Mouse (Mus musculus) cerebellum, postnatal 14 days (tissue): ENCODE results near the gene Olfr63.
"Not testable (repeated sequence)": the region's sequence is repeated elsewhere in the genome, so short reads cannot be mapped to it uniquely, and the experiment has no call there.

Experiments used
- DNase-seq, 2 experiments: peaks; one replicate each; pipeline ENCODE4 v3.0.0; 2021; ENCODE audit warnings: mixed read lengths in 2 of 2

Olfr63 gene

DNA sequence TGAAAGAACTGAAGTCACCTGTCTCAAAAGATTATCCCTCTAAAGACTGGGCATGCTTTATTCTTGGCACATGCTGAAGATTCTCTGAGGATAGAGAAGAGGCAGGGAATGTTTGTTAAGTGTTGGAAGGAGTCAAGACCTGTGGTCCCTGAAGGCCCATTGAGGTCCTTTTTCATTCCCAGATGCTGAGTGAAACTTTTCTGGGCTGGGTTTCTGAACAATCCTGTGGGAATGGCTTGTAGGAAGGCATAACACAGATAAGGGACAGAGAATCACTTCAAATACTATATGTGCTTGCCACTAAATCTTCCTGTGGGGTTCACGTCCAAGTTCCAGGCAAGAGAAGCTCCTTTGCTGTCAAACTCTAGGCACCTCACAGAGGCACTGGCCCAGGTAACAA, at the start of gene Olfr63:
TSS of gene Olfr63 (plus strand) at position 301 of the 400 bp plus-strand sequence.
- no peak for DNase-seq

DNA sequence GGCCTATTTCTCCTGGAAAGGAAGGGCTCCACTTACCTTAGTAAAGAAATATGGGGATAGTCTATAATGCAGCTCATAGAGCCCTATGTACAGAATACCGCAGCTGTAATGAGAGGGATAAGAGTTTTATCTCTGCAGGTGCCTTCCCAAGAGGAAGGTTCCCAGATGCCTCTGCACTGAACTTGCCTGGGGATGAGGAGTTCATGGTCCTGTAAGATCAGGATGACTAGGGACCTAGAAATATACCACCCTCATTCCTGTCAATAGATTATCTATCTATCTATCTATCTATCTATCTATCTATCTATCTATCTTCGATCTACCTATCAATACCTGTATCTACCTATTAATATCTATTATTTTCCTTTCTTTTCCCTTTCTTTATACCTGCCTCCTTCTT, 42.9 kb upstream of the Olfr63 start, which contains the start of gene Olfr1564:
TSS of gene Olfr1564 (minus strand) at position 101 of the 400 bp plus-strand sequence.
- DNase-seq = no peak

DNA sequence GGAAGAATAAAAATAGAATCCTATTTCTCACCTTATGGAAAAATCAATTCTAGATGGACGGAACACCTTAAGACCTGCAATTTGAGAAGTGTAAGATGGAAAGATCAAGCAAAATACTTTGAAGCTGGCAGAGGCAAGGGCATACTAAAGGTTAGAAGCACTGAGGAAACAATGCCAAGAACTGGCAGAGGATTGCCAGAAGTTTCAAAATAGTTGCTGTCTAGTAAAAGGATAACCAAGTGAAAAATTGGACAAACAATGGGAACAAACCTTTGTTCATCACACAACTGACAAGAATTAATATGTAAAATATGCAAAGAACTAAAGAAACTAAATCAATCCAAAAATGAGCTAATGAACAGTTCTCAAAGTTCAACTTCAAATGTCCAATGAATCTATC, 27.8 kb upstream of the Olfr63 start:
- not testable (repeated sequence) for DNase-seq

DNA sequence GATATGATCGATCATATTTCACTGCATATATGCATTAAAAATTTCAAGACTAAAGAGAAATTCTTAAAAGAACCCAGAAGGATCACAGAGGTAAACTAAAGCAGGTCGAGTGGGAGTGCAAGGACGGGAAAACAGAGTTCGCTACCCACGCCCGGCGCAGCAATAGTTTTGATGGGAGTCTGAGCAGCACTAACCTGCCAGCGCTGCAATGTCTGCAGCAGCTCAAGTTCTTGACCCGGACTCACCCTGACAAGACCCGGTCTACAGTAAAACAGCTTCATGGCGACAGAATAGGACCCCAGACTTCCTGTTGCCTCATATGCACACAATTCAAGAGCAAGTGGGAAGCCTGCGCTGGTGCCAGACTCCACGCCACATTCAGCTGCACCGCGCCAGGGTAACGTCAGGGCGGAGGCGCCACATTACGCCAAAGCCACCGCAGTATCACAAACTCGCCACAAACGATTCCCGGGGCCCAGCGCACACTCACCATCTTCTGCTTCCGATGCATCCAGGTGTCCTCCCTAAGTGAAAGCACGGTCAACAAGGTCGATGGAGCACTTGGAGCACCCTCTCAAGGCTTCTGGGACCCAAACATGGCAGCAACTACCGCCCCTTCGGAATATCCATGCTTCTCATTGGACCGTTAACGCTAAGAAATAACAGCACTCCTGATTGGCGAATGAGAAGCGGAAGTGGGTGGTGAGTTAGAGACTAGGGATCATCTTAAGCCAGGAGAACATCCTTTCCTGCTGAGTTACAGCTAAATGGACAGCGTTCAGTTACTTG, 9.8 kb upstream of the Olfr63 start, which contains the start of gene Zfp955a:
TSS of gene Zfp955a (minus strand) at position 616 of the 789 bp plus-strand sequence.
- not testable (repeated sequence) for DNase-seq

DNA sequence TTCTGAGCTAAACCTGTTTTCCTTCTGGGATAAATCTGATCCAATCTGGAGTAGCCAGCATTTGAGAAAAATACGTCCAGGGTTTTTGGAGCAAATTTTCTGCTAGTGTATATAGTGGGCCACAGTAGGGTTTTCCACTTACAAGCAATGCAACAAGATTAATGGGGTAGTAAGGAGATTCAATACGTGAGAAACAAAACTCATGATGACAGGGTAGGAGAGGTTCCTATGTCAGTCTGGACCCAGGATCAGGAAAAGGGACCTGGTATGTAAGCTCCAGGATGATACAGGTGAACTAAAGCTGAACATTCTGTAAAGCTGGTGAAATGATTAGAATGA, 9.2 kb upstream of the Olfr63 start:
- not testable (repeated sequence) for DNase-seq

DNA sequence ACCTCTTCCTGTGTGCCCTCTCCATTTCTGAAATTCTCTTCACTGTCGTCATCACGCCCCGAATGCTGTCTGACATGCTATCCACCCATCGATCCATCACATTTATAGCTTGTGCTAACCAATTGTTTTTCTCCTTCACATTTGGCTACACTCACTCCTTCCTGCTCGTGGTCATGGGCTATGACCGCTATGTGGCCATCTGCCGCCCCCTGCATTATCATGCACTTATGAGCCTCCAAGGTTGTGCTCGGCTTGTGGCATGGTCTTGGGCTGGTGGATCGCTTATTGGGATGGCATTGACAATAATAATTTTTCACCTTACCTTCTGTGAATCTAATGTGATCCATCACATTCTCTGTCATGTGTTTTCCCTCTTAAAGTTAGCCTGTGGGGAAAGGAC, 4.4 kb downstream of the Olfr63 start:
- no peak for DNase-seq

DNA sequence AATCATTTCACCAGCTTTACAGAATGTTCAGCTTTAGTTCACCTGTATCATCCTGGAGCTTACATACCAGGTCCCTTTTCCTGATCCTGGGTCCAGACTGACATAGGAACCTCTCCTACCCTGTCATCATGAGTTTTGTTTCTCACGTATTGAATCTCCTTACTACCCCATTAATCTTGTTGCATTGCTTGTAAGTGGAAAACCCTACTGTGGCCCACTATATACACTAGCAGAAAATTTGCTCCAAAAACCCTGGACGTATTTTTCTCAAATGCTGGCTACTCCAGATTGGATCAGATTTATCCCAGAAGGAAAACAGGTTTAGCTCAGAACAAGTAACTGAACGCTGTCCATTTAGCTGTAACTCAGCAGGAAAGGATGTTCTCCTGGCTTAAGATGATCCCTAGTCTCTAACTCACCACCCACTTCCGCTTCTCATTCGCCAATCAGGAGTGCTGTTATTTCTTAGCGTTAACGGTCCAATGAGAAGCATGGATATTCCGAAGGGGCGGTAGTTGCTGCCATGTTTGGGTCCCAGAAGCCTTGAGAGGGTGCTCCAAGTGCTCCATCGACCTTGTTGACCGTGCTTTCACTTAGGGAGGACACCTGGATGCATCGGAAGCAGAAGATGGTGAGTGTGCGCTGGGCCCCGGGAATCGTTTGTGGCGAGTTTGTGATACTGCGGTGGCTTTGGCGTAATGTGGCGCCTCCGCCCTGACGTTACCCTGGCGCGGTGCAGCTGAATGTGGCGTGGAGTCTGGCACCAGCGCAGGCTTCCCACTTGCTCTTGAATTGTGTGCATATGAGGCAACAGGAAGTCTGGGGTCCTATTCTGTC, 24.8 kb downstream of the Olfr63 start, which contains the start of gene Zfp955b:
TSS of gene Zfp955b (plus strand) at position 506 of the 837 bp plus-strand sequence.
- not testable (repeated sequence) for DNase-seq

DNA sequence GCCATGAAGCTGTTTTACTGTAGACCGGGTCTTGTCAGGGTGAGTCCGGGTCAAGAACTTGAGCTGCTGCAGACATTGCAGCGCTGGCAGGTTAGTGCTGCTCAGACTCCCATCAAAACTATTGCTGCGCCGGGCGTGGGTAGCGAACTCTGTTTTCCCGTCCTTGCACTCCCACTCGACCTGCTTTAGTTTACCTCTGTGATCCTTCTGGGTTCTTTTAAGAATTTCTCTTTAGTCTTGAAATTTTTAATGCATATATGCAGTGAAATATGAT, 25.3 kb downstream of the Olfr63 start:
- not testable (repeated sequence) for DNase-seq
